Mouse (Mus musculus) myocyte (in vitro differentiated cells): ENCODE measurements around the gene Slc35f4.

Source experiments
- E2F4 ChIP-seq: IDR thresholded peaks from one replicate; pipeline ENCODE4 v1.6.1; 2011; ENCODE audit warnings: mild to moderate bottlenecking, control low read depth, moderate library complexity; ENCODE audit not compliant: insufficient read depth
- POLR2A ChIP-seq: IDR thresholded peaks from one replicate; pipeline ENCODE4 v1.6.1; 2011; ENCODE audit warnings: low read depth, mild to moderate bottlenecking, control low read depth, moderate library complexity; ENCODE audit not compliant: insufficient read length
- POLR2AphosphoS2 ChIP-seq: IDR thresholded peaks from one replicate; pipeline ENCODE4 v1.6.1; 2011; ENCODE audit warnings: low read depth, control low read depth; ENCODE audit not compliant: insufficient read length
- SRF ChIP-seq: IDR thresholded peaks from one replicate; pipeline ENCODE4 v1.6.1; 2011; ENCODE audit warnings: low read depth; ENCODE audit not compliant: control insufficient read depth, insufficient read length
- USF1 ChIP-seq: IDR thresholded peaks from one replicate; pipeline ENCODE4 v1.6.1; 2011; ENCODE audit warnings: low read depth, mild to moderate bottlenecking, control low read depth, moderate library complexity

- TF ChIP-seq USF1, result no peak
- TF ChIP-seq SRF, result no peak
- no peak for TF ChIP-seq POLR2AphosphoS2
- TF ChIP-seq POLR2A, result no peak
- no peak for TF ChIP-seq E2F4
Measured at GRCm38 (mm10) chr14:49290029-49290745, 235.7 kb downstream of the Slc35f4 start.
